Mouse (Mus musculus): Measurements from ENCODE around the gene Pdhb. TPM values are rescaled to one million over a fixed set of nuclear protein-coding genes. Genes with fewer than 3 reads are reported as not detected.
"Not testable (repeated sequence)": the region's sequence is repeated elsewhere in the genome, so short reads cannot be mapped to it uniquely, and the experiment has no call there.

The Pdhb gene
- total RNA-seq, 2 experiments from 2014 or later: 233 to 238 TPM

- DNase-seq (ENCODE audit: low spot score in 2 of 2): no peak
Observed at GRCm38 (mm10) chr14:8139724-8140710, 32.8 kb downstream of the Pdhb start.

DNA sequence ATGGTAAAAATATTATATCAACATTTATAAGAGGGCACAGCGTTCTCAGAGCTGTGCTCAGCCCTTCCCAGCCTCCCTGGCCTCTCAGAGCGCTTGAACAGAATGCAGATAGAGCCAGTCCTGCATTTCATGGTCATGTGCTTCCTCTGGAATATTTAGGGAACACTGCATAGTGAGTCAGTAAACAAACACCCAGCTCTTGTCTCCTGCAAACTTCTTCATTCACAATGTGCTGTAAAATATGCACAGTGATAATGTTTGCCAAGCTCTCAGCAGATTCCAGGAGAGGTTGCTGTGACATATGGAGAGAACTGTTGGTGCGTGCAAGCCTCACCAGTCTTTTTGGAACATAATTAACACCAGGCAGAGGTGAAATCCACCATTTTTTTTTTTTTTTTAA lies 37.7 kb downstream of the Pdhb start:
- DNase-seq (ENCODE audit: low spot score in 2 of 2): no peak

- no peak for DNase-seq (ENCODE audit: low spot score in 2 of 2)
Observed at GRCm38 (mm10) chr14:8134234-8134633, 38.6 kb downstream of the Pdhb start.

GRCm38 (mm10) chr14:8132789-8133188 lies 40.0 kb downstream of the Pdhb start:
- no peak for DNase-seq (ENCODE audit: low spot score in 2 of 2)

GRCm38 (mm10) chr14:8127971-8128370 lies 44.9 kb downstream of the Pdhb start:
- DNase-seq (ENCODE audit: low spot score in 2 of 2): no peak

- no peak for DNase-seq (ENCODE audit: low spot score in 2 of 2)
Observed at GRCm38 (mm10) chr14:8124046-8124881, 48.6 kb downstream of the Pdhb start.

DNA sequence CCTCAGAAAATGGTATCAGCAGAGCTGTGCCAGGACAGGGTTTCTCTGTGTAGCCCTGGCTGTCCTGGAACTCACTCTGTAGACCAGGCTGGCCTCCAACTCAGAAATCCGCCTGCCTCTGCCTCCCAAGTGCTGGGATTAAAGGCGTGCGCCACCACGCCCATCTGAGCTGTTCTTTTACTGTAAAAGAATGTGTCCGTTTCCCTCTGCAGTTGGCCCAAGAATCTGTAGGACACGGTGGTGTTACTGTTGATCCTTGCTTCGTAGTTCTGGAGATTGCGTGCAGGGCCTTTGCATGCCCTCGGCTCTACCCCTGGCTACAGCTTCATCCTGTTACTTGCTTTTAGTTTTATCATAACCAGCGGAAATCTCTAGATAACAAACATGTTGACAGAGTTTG lies 49.2 kb downstream of the Pdhb start:
- not testable (repeated sequence) for DNase-seq (ENCODE audit: low spot score in 2 of 2)

DNA sequence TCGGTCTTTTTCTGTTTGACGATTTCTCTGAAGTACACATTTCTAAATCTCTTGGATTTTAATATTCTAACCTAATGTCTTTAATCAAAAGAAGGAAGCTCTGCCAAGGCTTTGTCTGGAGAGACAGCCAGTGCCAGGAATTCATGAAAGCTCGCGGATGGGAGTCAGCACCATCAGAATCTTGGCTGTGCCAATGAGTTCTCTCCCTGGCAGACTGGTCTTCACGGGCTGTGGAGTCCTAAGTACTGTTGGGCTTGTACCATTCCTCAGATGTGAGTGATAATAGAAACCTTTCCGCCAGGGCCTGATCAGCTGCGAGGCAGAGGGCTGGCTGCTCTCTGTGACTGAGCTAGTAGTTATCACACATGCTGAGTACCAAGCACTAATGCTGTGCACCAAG lies 49.7 kb downstream of the Pdhb start:
- DNase-seq (ENCODE audit: low spot score in 2 of 2): no peak

- DNase-seq (ENCODE audit: low spot score in 2 of 2): no peak
Observed at GRCm38 (mm10) chr14:8119904-8120303, 52.9 kb downstream of the Pdhb start.

- DNase-seq (ENCODE audit: low spot score in 2 of 2): no peak
Observed at GRCm38 (mm10) chr14:8119454-8119853, 53.4 kb downstream of the Pdhb start.

DNA sequence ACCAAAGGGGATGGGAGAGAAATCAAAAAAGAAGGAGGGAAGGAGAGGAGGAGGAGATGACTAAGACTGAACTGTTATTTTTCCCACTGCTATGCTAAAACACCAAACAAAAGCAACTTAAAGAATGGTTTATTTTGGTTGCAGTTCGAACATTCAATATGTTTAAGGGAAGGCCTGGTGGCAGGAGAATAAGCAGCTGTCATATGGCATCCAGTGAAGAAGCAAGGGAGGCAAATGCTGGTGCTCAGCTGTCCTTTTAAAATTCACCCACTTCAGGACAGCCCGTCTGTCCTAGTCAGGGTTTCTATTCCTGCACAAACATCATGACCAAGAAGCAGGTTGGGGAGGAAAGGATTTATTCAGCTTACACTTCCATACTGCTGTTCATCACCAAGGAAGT lies 55.5 kb downstream of the Pdhb start:
- DNase-seq (ENCODE audit: low spot score in 2 of 2): no peak

Other genes with a start within 250 kb of the Pdhb start
- not detected for gene Gm45521, start 215.7 kb downstream of the Pdhb start, total RNA-seq (2021)
- 1 to 10 TPM in 1 of 2 experiments, under 1 TPM in 1; 0.31 to 2.5 TPM for gene Dnase1l3, start 178.5 kb downstream of the Pdhb start, total RNA-seq (2021)
- gene Abhd6, start 170.1 kb downstream of the Pdhb start, total RNA-seq (2021): 10 to 100 TPM; 42.3 to 47.3 TPM
- gene Rpp14, start 92.7 kb downstream of the Pdhb start, total RNA-seq (2021): 10 to 100 TPM; 25.8 to 37.4 TPM
- gene Pxk, start 74.8 kb downstream of the Pdhb start, total RNA-seq (2021): 10 to 100 TPM; 33.2 to 37.1 TPM
- gene Kctd6, start 41.1 kb upstream of the Pdhb start, total RNA-seq (2021): 10 to 100 TPM; 16.0 to 18.8 TPM
- 10 to 100 TPM in 1 of 2 experiments, 1 to 10 TPM in 1; 1.1 to 11.4 TPM for gene Acox2, start 86.3 kb upstream of the Pdhb start, total RNA-seq (2021)
- 1 to 10 TPM; 1.9 to 4.8 TPM for gene Fam107a, start 145.0 kb upstream of the Pdhb start, total RNA-seq (2021)
- gene Oit1, start 205.7 kb upstream of the Pdhb start, total RNA-seq (2021): under 1 TPM in 1 of 2 experiments, not detected in 1; 0.22 TPM

All from adrenal gland, postnatal 4 days (tissue).